Mouse (Mus musculus) neural tube, embryonic 14.5 days (tissue): Measurements from ENCODE around the gene Zgrf1. TPM values are rescaled to one million over a fixed set of nuclear protein-coding genes. Genes with fewer than 3 reads are reported as not detected.

Source experiments
- ATAC-seq: fragments of 200-750 bp; cut with Nextera tagmentation; 2 replicates; pipeline ENCODE4 v1.8.0; 2017; ENCODE audit warnings: low read depth, mild to moderate bottlenecking, moderate TSS enrichment, moderate library complexity
- H3K27ac ChIP-seq: fragments of 300-500 bp; sonication (generic); 2 replicates; pipeline ENCODE4 v1.5.1; 2014; ENCODE audit warnings: low read depth, mild to moderate bottlenecking, control low read depth, low read length, moderate library complexity, mixed read lengths
- H3K27me3 ChIP-seq: fragments of 300-500 bp; sonication (generic); 2 replicates; pipeline ENCODE4 v1.6.1; 2014; ENCODE audit warnings: low read length; ENCODE audit not compliant: control insufficient read depth, insufficient read depth
- H3K36me3 ChIP-seq: fragments of 300-500 bp; sonication (generic); 2 replicates; pipeline ENCODE4 v1.6.1; 2014; ENCODE audit warnings: low read length, mixed read lengths; ENCODE audit not compliant: control insufficient read depth, insufficient read depth
- H3K4me1 ChIP-seq: fragments of 300-500 bp; sonication (generic); 2 replicates; pipeline ENCODE4 v1.6.1; 2014; ENCODE audit warnings: low read length; ENCODE audit not compliant: control insufficient read depth, insufficient read depth
- H3K4me2 ChIP-seq: fragments of 300-500 bp; sonication (generic); 2 replicates; pipeline ENCODE4 v1.6.1; 2014; ENCODE audit warnings: mild to moderate bottlenecking, low read depth, low read length, control low read depth
- H3K4me3 ChIP-seq: fragments of 300-500 bp; sonication (generic); 2 replicates; pipeline ENCODE4 v1.5.1; 2014; ENCODE audit warnings: low read depth, low read length, control low read depth, mixed read lengths
- H3K9ac ChIP-seq: fragments of 300-500 bp; sonication (generic); replicated peaks from 2 replicates; pipeline ENCODE4 v1.6.1; 2014; ENCODE audit warnings: low read depth, mild to moderate bottlenecking, control low read depth, low read length, mixed read lengths
- H3K9me3 ChIP-seq: fragments of 300-500 bp; sonication (generic); 2 replicates; pipeline ENCODE4 v1.6.1; 2016; ENCODE audit warnings: low read length; ENCODE audit not compliant: control insufficient read depth
- WGBS: fragments of 180-500 bp; shearing (Covaris S2); extraction: QIAGEN DNeasy Blood & Tissue Kit; methylation state at CpG from one replicate; pipeline ENCODE4 v1.1.7; 2014; 5-methylcytosine and 5-hydroxymethylcytosine counted together
- polyA plus RNA-seq: library from polyadenylated mRNA; unstranded; fragments of >200 nt; fragmentation: Nextera tagmentation; extraction: Ambion mirVana; gene quantifications from 2 replicates; pipeline ENCODE4 v1.2.1, GENCODE M21; 2014

Gene Zgrf1
- polyA plus RNA-seq, 1 experiment from 2014 or later = 4.1 TPM

GRCm38 (mm10) chr3:127525188-127525819 lies 28.0 kb upstream of the Zgrf1 start:
- WGBS = 87% methylated on average over 8 of the region's 8 CpGs

GRCm38 (mm10) chr3:127527465-127528034 lies 25.7 kb upstream of the Zgrf1 start:
- no peak overlapping the region for H3K9ac ChIP-seq
- H3K27me3 ChIP-seq = no peaks in the 10 kb centered on the region
- 69% methylated on average over 5 of the region's 5 CpGs for WGBS
- H3K4me2 ChIP-seq = no peak overlapping the region
- H3K9me3 ChIP-seq = no peaks in the 10 kb centered on the region
- H3K4me1 ChIP-seq = no peaks in the 10 kb centered on the region
- H3K27ac ChIP-seq = no peak overlapping the region
- no peaks in the 10 kb centered on the region for H3K36me3 ChIP-seq
- no peak overlapping the region for H3K4me3 ChIP-seq
- no peak for ATAC-seq

More at GRCm38 (mm10) chr3:127525188-127525819, 28.0 kb upstream of the Zgrf1 start:
- no peaks in the 10 kb centered on the region for H3K27me3 ChIP-seq
- no peaks in the 10 kb centered on the region for H3K9me3 ChIP-seq
- no peaks in the 10 kb centered on the region for H3K4me1 ChIP-seq
- H3K4me3 ChIP-seq = no peak overlapping the region
- H3K27ac ChIP-seq = no peak overlapping the region
- no peaks in the 10 kb centered on the region for H3K36me3 ChIP-seq
- no peak overlapping the region for H3K9ac ChIP-seq
- no peak for ATAC-seq
- no peak overlapping the region for H3K4me2 ChIP-seq

GRCm38 (mm10) chr3:127529210-127529609 lies 24.1 kb upstream of the Zgrf1 start:
- Histone ChIP-seq H3K4me2 (no peak overlapping the region), H3K27ac (no peak overlapping the region), H3K9ac (no peak overlapping the region), H3K36me3 (no peaks in the 10 kb centered on the region), H3K27me3 (no peaks in the 10 kb centered on the region), H3K4me1 (no peaks in the 10 kb centered on the region), H3K9me3 (no peaks in the 10 kb centered on the region), H3K4me3 (no peak overlapping the region)
- WGBS = 90% methylated on average over 3 of the region's 3 CpGs
- no peak for ATAC-seq

- 73% methylated on average over 4 of the region's 4 CpGs for WGBS
- Histone ChIP-seq H3K9ac (no peak overlapping the region), H3K9me3 (no peaks in the 10 kb centered on the region), H3K4me1 (no peaks in the 10 kb centered on the region), H3K4me2 (no peak overlapping the region), H3K36me3 (no peaks in the 10 kb centered on the region), H3K27ac (no peak overlapping the region), H3K4me3 (no peak overlapping the region), H3K27me3 (no peaks in the 10 kb centered on the region)
- ATAC-seq = no peak
Observed at GRCm38 (mm10) chr3:127529824-127530223, 23.5 kb upstream of the Zgrf1 start.

- Histone ChIP-seq H3K9me3 (no peaks in the 10 kb centered on the region), H3K27ac (no peak overlapping the region), H3K27me3 (no peaks in the 10 kb centered on the region), H3K4me3 (no peak overlapping the region), H3K4me1 (no peaks in the 10 kb centered on the region), H3K36me3 (no peaks in the 10 kb centered on the region), H3K4me2 (no peak overlapping the region), H3K9ac (no peak overlapping the region)
- ATAC-seq = no peak
- WGBS = 8% methylated on average over 4 of the region's 4 CpGs
Observed at GRCm38 (mm10) chr3:127530293-127530692, 23.0 kb upstream of the Zgrf1 start.

GRCm38 (mm10) chr3:127539193-127539592 lies 14.1 kb upstream of the Zgrf1 start:
- H3K27ac ChIP-seq = no peak overlapping the region
- H3K9me3 ChIP-seq = no peaks in the 10 kb centered on the region
- H3K36me3 ChIP-seq = peaks cover 10% of the 10 kb centered on the region; the same call in 1 of the 2 replicates
- H3K9ac ChIP-seq = no peak overlapping the region
- H3K4me3 ChIP-seq = no peak overlapping the region
- H3K4me1 ChIP-seq = no peaks in the 10 kb centered on the region
- no peak for ATAC-seq
- no peak overlapping the region for H3K4me2 ChIP-seq
- H3K27me3 ChIP-seq = no peaks in the 10 kb centered on the region
- 88% methylated on average over 6 of the region's 6 CpGs for WGBS

GRCm38 (mm10) chr3:127543976-127544375 lies 9.3 kb upstream of the Zgrf1 start:
- peaks cover 17% of the 10 kb centered on the region for H3K36me3 ChIP-seq
- WGBS = 81% methylated on average over 4 of the region's 4 CpGs
- H3K9me3 ChIP-seq = no peaks in the 10 kb centered on the region
- H3K4me1 ChIP-seq = no peaks in the 10 kb centered on the region
- H3K27ac ChIP-seq = no peak overlapping the region
- H3K4me3 ChIP-seq = no peak overlapping the region
- H3K4me2 ChIP-seq = no peak overlapping the region
- H3K9ac ChIP-seq = no peak overlapping the region
- H3K27me3 ChIP-seq = no peaks in the 10 kb centered on the region
- ATAC-seq = no peak

- no peak overlapping the region for H3K4me2 ChIP-seq
- 30% methylated on average over 5 of the region's 5 CpGs for WGBS
- no peak overlapping the region for H3K4me3 ChIP-seq
Observed at GRCm38 (mm10) chr3:127544610-127545121, 8.6 kb upstream of the Zgrf1 start.

GRCm38 (mm10) chr3:127547882-127548281 lies 5.4 kb upstream of the Zgrf1 start:
- 33% methylated on average over 5 of the region's 5 CpGs for WGBS
- no peak overlapping the region for H3K4me3 ChIP-seq
- H3K27me3 ChIP-seq = no peaks in the 10 kb centered on the region
- no peak for ATAC-seq
- no peaks in the 10 kb centered on the region for H3K4me1 ChIP-seq
- no peaks in the 10 kb centered on the region for H3K9me3 ChIP-seq
- H3K4me2 ChIP-seq = no peak overlapping the region
- peaks cover 17% of the 10 kb centered on the region for H3K36me3 ChIP-seq
- no peak overlapping the region for H3K9ac ChIP-seq
- H3K27ac ChIP-seq = no peak overlapping the region

More at GRCm38 (mm10) chr3:127544610-127545121, 8.6 kb upstream of the Zgrf1 start:
- ATAC-seq = no peak
- H3K9ac ChIP-seq = no peak overlapping the region
- H3K9me3 ChIP-seq = no peaks in the 10 kb centered on the region
- no peaks in the 10 kb centered on the region for H3K4me1 ChIP-seq
- H3K36me3 ChIP-seq = peaks cover 17% of the 10 kb centered on the region
- no peak overlapping the region for H3K27ac ChIP-seq
- no peaks in the 10 kb centered on the region for H3K27me3 ChIP-seq
